Mouse (Mus musculus) limb, embryonic 13.5 days (tissue): ENCODE results near the gene Six3. TPM values are rescaled to one million over a fixed set of nuclear protein-coding genes. Genes with fewer than 3 reads are reported as not detected.

ENCODE experiments used
- ATAC-seq: fragments of 200-750 bp; cut with Nextera tagmentation; 2 replicates; pipeline ENCODE4 v1.8.0; 2017; ENCODE audit warnings: low read depth, moderate number of reproducible peaks, moderate TSS enrichment; ENCODE audit not compliant: low FRiP score
- H3K27ac ChIP-seq: fragments of 300-500 bp; sonication (generic); 2 replicates; pipeline ENCODE4 v1.5.1; 2015; ENCODE audit warnings: inconsistent platforms, mild to moderate bottlenecking, moderate library complexity
- H3K27me3 ChIP-seq: fragments of 300-500 bp; sonication (generic); 2 replicates; pipeline ENCODE4 v1.6.1; 2015; ENCODE audit warnings: mild to moderate bottlenecking, inconsistent platforms
- H3K36me3 ChIP-seq: fragments of 300-500 bp; sonication (generic); 2 replicates; pipeline ENCODE4 v1.6.1; 2015; ENCODE audit warnings: inconsistent platforms, mild to moderate bottlenecking, moderate library complexity
- H3K4me1 ChIP-seq: fragments of 300-500 bp; sonication (generic); 2 replicates; pipeline ENCODE4 v1.6.1; 2015; ENCODE audit warnings: inconsistent platforms
- H3K4me2 ChIP-seq: fragments of 300-500 bp; sonication (generic); replicated peaks from 2 replicates; pipeline ENCODE4 v1.6.1; 2015; ENCODE audit warnings: inconsistent platforms, mild to moderate bottlenecking, moderate library complexity
- H3K4me3 ChIP-seq: fragments of 300-500 bp; sonication (generic); 2 replicates; pipeline ENCODE4 v1.5.1; 2015; ENCODE audit warnings: moderate library complexity, mild to moderate bottlenecking, inconsistent platforms
- H3K9ac ChIP-seq: fragments of 300-500 bp; sonication (generic); 2 replicates; pipeline ENCODE4 v1.6.1; 2015; ENCODE audit warnings: mild to moderate bottlenecking, inconsistent platforms
- H3K9me3 ChIP-seq: fragments of 300-500 bp; sonication (generic); 2 replicates; pipeline ENCODE4 v1.6.1; 2016; ENCODE audit warnings: inconsistent platforms
- WGBS: fragments of 180-500 bp; shearing (Covaris S2); methylation state at CpG from one replicate; pipeline ENCODE4 v1.1.7; 2015; 5-methylcytosine and 5-hydroxymethylcytosine counted together
- polyA plus RNA-seq: library from polyadenylated mRNA; unstranded; fragments of >200 nt; fragmentation: Nextera tagmentation; extraction: Ambion mirVana; gene quantifications from 2 replicates; pipeline ENCODE4 v1.2.1, GENCODE M21; 2015

Six3 gene
- polyA plus RNA-seq: not detected in 2 replicates

GRCm38 (mm10) chr17:85613266-85613860 is at the start of gene Six3:
Gene Six3 (plus strand): TSS chr17:85613608.
- Histone ChIP-seq H3K36me3 (no peaks in the 10 kb centered on the region), H3K27ac (no peak within 1 kb of the TSS), H3K4me1 (peaks cover 31% of the 10 kb centered on the region), H3K9me3 (no peaks in the 10 kb centered on the region), H3K9ac (no peak within 1 kb of the TSS), H3K4me2 (no peak within 1 kb of the TSS; the same call in 1 of the 2 replicates), H3K27me3 (peaks cover 100% of the 10 kb centered on the region), H3K4me3 (peak within 1 kb of the TSS; percentile 3; the same call in 1 of the 2 replicates)
- under 1% methylated on average over 25 of the region's 30 CpGs for WGBS
- no peak for ATAC-seq

GRCm38 (mm10) chr17:85564107-85564506 is 49.3 kb upstream of the Six3 start:
- no peak overlapping the region for H3K4me3 ChIP-seq
- H3K36me3 ChIP-seq: no peaks in the 10 kb centered on the region
- no peak overlapping the region for H3K27ac ChIP-seq
- H3K9me3 ChIP-seq: peaks cover 10% of the 10 kb centered on the region; the same call in 1 of the 2 replicates
- peaks cover 7% of the 10 kb centered on the region; the same call in 1 of the 2 replicates for H3K4me1 ChIP-seq
- peaks cover 7% of the 10 kb centered on the region; the same call in 1 of the 2 replicates for H3K27me3 ChIP-seq
- no peak overlapping the region for H3K9ac ChIP-seq
- no peak for ATAC-seq
- H3K4me2 ChIP-seq: no peak overlapping the region
- WGBS: 53% methylated on average over 7 of the region's 7 CpGs

- H3K4me3 ChIP-seq: no peak overlapping the region
- H3K9me3 ChIP-seq: no peaks in the 10 kb centered on the region
- H3K36me3 ChIP-seq: no peaks in the 10 kb centered on the region
- H3K4me1 ChIP-seq: no peaks in the 10 kb centered on the region
- no peak overlapping the region for H3K9ac ChIP-seq
- no peak for ATAC-seq
- no peak overlapping the region for H3K4me2 ChIP-seq
- 87% methylated on average over 3 of the region's 3 CpGs for WGBS
- H3K27me3 ChIP-seq: peaks cover 7% of the 10 kb centered on the region; the same call in 1 of the 2 replicates
- H3K27ac ChIP-seq: no peak overlapping the region
Measured at GRCm38 (mm10) chr17:85574023-85574422, 39.4 kb upstream of the Six3 start.

GRCm38 (mm10) chr17:85578290-85578689 is 35.1 kb upstream of the Six3 start:
- Histone ChIP-seq H3K36me3 (no peaks in the 10 kb centered on the region), H3K27ac (no peak overlapping the region), H3K27me3 (peaks cover 7% of the 10 kb centered on the region; the same call in 1 of the 2 replicates), H3K4me1 (peaks cover 9% of the 10 kb centered on the region; the same call in 1 of the 2 replicates), H3K9me3 (no peaks in the 10 kb centered on the region), H3K4me3 (no peak overlapping the region), H3K9ac (no peak overlapping the region), H3K4me2 (no peak overlapping the region)
- WGBS: 66% methylated on average over 5 of the region's 5 CpGs
- ATAC-seq: no peak

GRCm38 (mm10) chr17:85579350-85579749 is 34.1 kb upstream of the Six3 start:
- peaks cover 9% of the 10 kb centered on the region; the same call in 1 of the 2 replicates for H3K4me1 ChIP-seq
- H3K36me3 ChIP-seq: no peaks in the 10 kb centered on the region
- no peak overlapping the region for H3K4me2 ChIP-seq
- peaks cover 7% of the 10 kb centered on the region; the same call in 1 of the 2 replicates for H3K27me3 ChIP-seq
- no peak overlapping the region for H3K9ac ChIP-seq
- ATAC-seq: no peak
- WGBS: 85% methylated on average over 10 of the region's 10 CpGs
- H3K27ac ChIP-seq: no peak overlapping the region
- no peak overlapping the region for H3K4me3 ChIP-seq
- no peaks in the 10 kb centered on the region for H3K9me3 ChIP-seq

GRCm38 (mm10) chr17:85580221-85580620 is 33.2 kb upstream of the Six3 start:
- WGBS: 90% methylated on average over 6 of the region's 6 CpGs
- H3K4me2 ChIP-seq: no peak overlapping the region
- ATAC-seq: no peak

GRCm38 (mm10) chr17:85584170-85584569 is 29.2 kb upstream of the Six3 start:
- no peak overlapping the region for H3K9ac ChIP-seq
- no peak overlapping the region for H3K4me2 ChIP-seq
- H3K4me3 ChIP-seq: no peak overlapping the region
- no peaks in the 10 kb centered on the region for H3K9me3 ChIP-seq
- H3K36me3 ChIP-seq: no peaks in the 10 kb centered on the region
- WGBS: 84% methylated on average over 4 of the region's 4 CpGs
- no peak overlapping the region for H3K27ac ChIP-seq
- no peaks in the 10 kb centered on the region for H3K27me3 ChIP-seq
- no peak for ATAC-seq
- peaks cover 9% of the 10 kb centered on the region; the same call in 1 of the 2 replicates for H3K4me1 ChIP-seq

More at GRCm38 (mm10) chr17:85580221-85580620, 33.2 kb upstream of the Six3 start:
- H3K4me3 ChIP-seq: no peak overlapping the region
- H3K4me1 ChIP-seq: peaks cover 9% of the 10 kb centered on the region; the same call in 1 of the 2 replicates
- H3K9me3 ChIP-seq: no peaks in the 10 kb centered on the region
- H3K27ac ChIP-seq: no peak overlapping the region
- H3K27me3 ChIP-seq: peaks cover 7% of the 10 kb centered on the region; the same call in 1 of the 2 replicates
- no peak overlapping the region for H3K9ac ChIP-seq
- no peaks in the 10 kb centered on the region for H3K36me3 ChIP-seq

- ATAC-seq: no peak
- no peak overlapping the region for H3K4me3 ChIP-seq
Measured at GRCm38 (mm10) chr17:85584573-85584972, 28.8 kb upstream of the Six3 start.

GRCm38 (mm10) chr17:85585779-85586178 is 27.6 kb upstream of the Six3 start:
- Histone ChIP-seq H3K9me3 (peaks cover 2% of the 10 kb centered on the region; the same call in 1 of the 2 replicates), H3K4me2 (no peak overlapping the region), H3K27ac (no peak overlapping the region), H3K4me1 (0 out of 2 replicates have a peak, but pooled peaks cover 3% of the 10 kb centered on the region), H3K27me3 (no peaks in the 10 kb centered on the region), H3K36me3 (no peaks in the 10 kb centered on the region), H3K4me3 (no peak overlapping the region), H3K9ac (no peak overlapping the region)
- WGBS: 83% methylated on average over 5 of the region's 5 CpGs
- ATAC-seq: no peak

More at GRCm38 (mm10) chr17:85584573-85584972, 28.8 kb upstream of the Six3 start:
- 70% methylated on average over 7 of the region's 7 CpGs for WGBS
- no peak overlapping the region for H3K9ac ChIP-seq
- no peaks in the 10 kb centered on the region for H3K36me3 ChIP-seq
- H3K4me1 ChIP-seq: peaks cover 9% of the 10 kb centered on the region; the same call in 1 of the 2 replicates
- H3K27ac ChIP-seq: no peak overlapping the region
- H3K4me2 ChIP-seq: no peak overlapping the region
- no peaks in the 10 kb centered on the region for H3K27me3 ChIP-seq
- no peaks in the 10 kb centered on the region for H3K9me3 ChIP-seq

GRCm38 (mm10) chr17:85591976-85592375 is 21.4 kb upstream of the Six3 start:
- H3K9ac ChIP-seq: no peak overlapping the region
- 43% methylated on average over 6 of the region's 6 CpGs for WGBS
- H3K27ac ChIP-seq: no peak overlapping the region
- H3K4me2 ChIP-seq: no peak overlapping the region
- peaks cover 18% of the 10 kb centered on the region for H3K27me3 ChIP-seq
- ATAC-seq: no peak
- no peaks in the 10 kb centered on the region for H3K4me1 ChIP-seq
- H3K4me3 ChIP-seq: no peak overlapping the region
- peaks cover 5% of the 10 kb centered on the region; the same call in 1 of the 2 replicates for H3K9me3 ChIP-seq
- H3K36me3 ChIP-seq: no peaks in the 10 kb centered on the region

GRCm38 (mm10) chr17:85595853-85596252 is 17.6 kb upstream of the Six3 start:
- no peak overlapping the region for H3K27ac ChIP-seq
- WGBS: 53% methylated on average over 10 of the region's 10 CpGs
- H3K27me3 ChIP-seq: peaks cover 48% of the 10 kb centered on the region
- H3K4me3 ChIP-seq: no peak overlapping the region
- no peaks in the 10 kb centered on the region for H3K4me1 ChIP-seq
- peak overlapping the region; percentile 38 for H3K4me2 ChIP-seq
- H3K36me3 ChIP-seq: no peaks in the 10 kb centered on the region
- ATAC-seq: no peak
- H3K9me3 ChIP-seq: peaks cover 3% of the 10 kb centered on the region; the same call in 1 of the 2 replicates
- no peak overlapping the region for H3K9ac ChIP-seq

- WGBS: 43% methylated on average over 6 of the region's 6 CpGs
- H3K4me2 ChIP-seq: peak overlapping the region; percentile 38
- H3K4me3 ChIP-seq: no peak overlapping the region
- no peaks in the 10 kb centered on the region for H3K9me3 ChIP-seq
- peaks cover 53% of the 10 kb centered on the region for H3K27me3 ChIP-seq
- H3K27ac ChIP-seq: no peak overlapping the region
- H3K9ac ChIP-seq: no peak overlapping the region
- H3K36me3 ChIP-seq: no peaks in the 10 kb centered on the region
- ATAC-seq: no peak
- no peaks in the 10 kb centered on the region for H3K4me1 ChIP-seq
Measured at GRCm38 (mm10) chr17:85596341-85596890, 17.0 kb upstream of the Six3 start.
